10 mouse cellular contexts compared by ENCODE assay signal in the genomic region with DNA sequence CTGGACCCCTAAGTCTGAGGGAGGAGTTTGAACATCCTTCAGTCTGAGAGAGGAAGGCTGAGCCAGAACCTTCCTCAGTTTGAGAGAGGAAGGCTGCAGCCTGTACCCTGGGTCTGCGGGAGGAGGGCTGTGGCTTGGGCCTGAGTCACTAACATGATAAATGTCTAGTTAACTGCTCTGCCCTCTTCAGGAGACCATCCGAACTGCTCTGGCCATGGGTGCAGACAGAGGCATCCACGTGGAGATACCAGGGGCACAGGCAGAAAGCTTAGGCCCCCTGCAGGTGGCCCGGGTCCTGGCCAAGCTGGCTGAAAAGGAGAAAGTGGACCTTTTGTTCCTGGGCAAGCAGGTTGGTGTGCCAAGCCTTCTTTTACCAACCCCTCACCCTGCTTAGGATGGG. TPM values are rescaled to one million over a fixed set of nuclear protein-coding genes. Genes with fewer than 3 reads are reported as not detected.
DNase-seq lines count a peak whose midpoint lies in the region; ATAC-seq and TF ChIP-seq lines count a peak whose summit lies in the region.
"Had no signal": no experiment of that assay in that cellular context is flagged by ENCODE, and none has a peak within 500 bp of the region (broad histone marks: within the 10 kb centered on the region; RNA-seq: fewer than 3 reads in every experiment).

No protein-coding gene starts in this region.

- peaks cover 14% of the 10 kb centered on the region for H3K36me3 ChIP-seq in stomach, postnatal 0 days (ENCODE audit: control insufficient read depth, insufficient read depth, low read length)
- H3K36me3 ChIP-seq in neural tube, embryonic 15.5 days, result peaks cover 62% of the 10 kb centered on the region

- intact Hi-C loops in heart, postnatal 25 days (cut with DNase I), result no loop called here

- WGBS in stomach, postnatal 0 days, result 41% methylated on average over 4 of the region's 4 CpGs
- 47% methylated on average over 4 of the region's 4 CpGs for WGBS in neural tube, embryonic 15.5 days

- no peaks in the 10 kb centered on the region for H3K27me3 ChIP-seq in stomach, postnatal 0 days (ENCODE audit: control insufficient read depth, insufficient read depth, low read length)
- no peaks in the 10 kb centered on the region for H3K27me3 ChIP-seq in neural tube, embryonic 15.5 days (replicated peaks)

- no peaks in the 10 kb centered on the region for H3K9me3 ChIP-seq in stomach, postnatal 0 days (ENCODE audit: control insufficient read depth, low read length)
- H3K9me3 ChIP-seq in neural tube, embryonic 15.5 days (replicated peaks), result no peaks in the 10 kb centered on the region

- peak; percentile 58 for DNase-seq in adrenal gland, postnatal 10 days
- no peak for DNase-seq in adrenal gland, postnatal 4 days (ENCODE audit: low spot score in 2 of 2)
- peak; percentile 17 for DNase-seq in ovary, postnatal 36 days (ENCODE audit: low spot score)
- no peak for DNase-seq in ovary, adult 18-20 months (ENCODE audit: low spot score)
- peak; percentile 45 for DNase-seq in stomach, postnatal 0 days (ENCODE audit: low spot score)
- DNase-seq in heart, postnatal 25 days (ENCODE audit: low spot score), result no peak

- no peak for TF ChIP-seq EP300 in stomach, postnatal 0 days (optimal IDR thresholded peaks at IDR 0.05)

- peak; percentile 64 for TF ChIP-seq CTCF in stomach, postnatal 0 days (IDR thresholded peaks at IDR 0.05; ENCODE audit: low read depth)

- peak overlapping the region; percentile 71 for H3K27ac ChIP-seq in stomach, postnatal 0 days (replicated peaks)
- H3K27ac ChIP-seq in neural tube, embryonic 15.5 days (replicated peaks), result no peak overlapping the region

- no peak overlapping the region for H3K9ac ChIP-seq in stomach, postnatal 0 days (ENCODE audit: low read length)
- H3K9ac ChIP-seq in neural tube, embryonic 15.5 days (replicated peaks), result no peak overlapping the region

- no peaks in the 10 kb centered on the region for H3K4me1 ChIP-seq in stomach, postnatal 0 days (replicated peaks; ENCODE audit: control insufficient read depth, insufficient read depth)
- no peaks in the 10 kb centered on the region for H3K4me1 ChIP-seq in neural tube, embryonic 15.5 days

- no peak overlapping the region for H3K4me3 ChIP-seq in stomach, postnatal 0 days (ENCODE audit: low read depth, low read length)
- H3K4me3 ChIP-seq in neural tube, embryonic 15.5 days (replicated peaks), result no peak overlapping the region
- H3K4me3 ChIP-seq: erythroblast, embryonic 14.5 days had no signal

- ATAC-seq in granulocyte monocyte progenitor cell, adult 5-6 weeks (replicated peaks; ENCODE audit: poor library complexity, severe bottlenecking), result peak; percentile 86
- ATAC-seq in stomach, postnatal 0 days (ENCODE audit: low FRiP score, low TSS enrichment), result peak; percentile 35; the same call in 1 of the 2 replicates
- ATAC-seq in neural tube, embryonic 15.5 days (ENCODE audit: low FRiP score), result no peak

- H3K4me2 ChIP-seq in stomach, postnatal 0 days (replicated peaks; ENCODE audit: low read depth), result no peak overlapping the region
- H3K4me2 ChIP-seq in neural tube, embryonic 15.5 days, result no peak overlapping the region

RNA-seq across cellular contexts. Expression of gene Gm45233, which starts 8.7 kb away (rescaled TPM):
- 1 to 10 TPM in 1 of 2 experiments, under 1 TPM in 1; 0.69 to 1.1 TPM for total RNA-seq in adrenal gland, postnatal 10 days (2021)
- total RNA-seq in adrenal gland, postnatal 4 days (2021), result 1 to 10 TPM; 2.1 to 2.7 TPM
- 0.43 TPM in 1 of 2 replicates, not detected in the other for total RNA-seq in granulocyte monocyte progenitor cell, adult 5-6 weeks (2014; fragmentation: Nextera tagmentation)
- 5.7 TPM in 1 of 2 replicates, not detected in the other for total RNA-seq in granulocyte monocyte progenitor cell, adult 5-6 weeks (2017)
- 0.34 and 0.46 TPM in 2 replicates for polyA plus RNA-seq in stomach, postnatal 0 days (2015; fragmentation: Nextera tagmentation; extraction: Ambion mirVana)
- under 1 TPM; 0.39 to 0.61 TPM for total RNA-seq in heart, postnatal 25 days (2021)
- polyA plus RNA-seq in neural tube, embryonic 15.5 days (2015; fragmentation: Nextera tagmentation; extraction: Ambion mirVana), result 0.22 and 0.57 TPM in 2 replicates
- polyA plus RNA-seq: erythroblast, embryonic 14.5 days; large intestine, adult 2 months had no signal

RNA-seq across cellular contexts. Expression of gene Etfb, which starts 8.7 kb away (rescaled TPM):
- 1,000 to 10,000 TPM; 1,536 to 1,703 TPM for total RNA-seq in adrenal gland, postnatal 10 days (2021)
- 100 to 1,000 TPM; 378 to 458 TPM for total RNA-seq in adrenal gland, postnatal 4 days (2021)
- total RNA-seq in granulocyte monocyte progenitor cell, adult 5-6 weeks (2014; fragmentation: Nextera tagmentation), result 485 and 520 TPM in 2 replicates
- total RNA-seq in granulocyte monocyte progenitor cell, adult 5-6 weeks (2017), result 676 and 828 TPM in 2 replicates
- 513 and 521 TPM in 2 replicates for polyA plus RNA-seq in stomach, postnatal 0 days (2015; fragmentation: Nextera tagmentation; extraction: Ambion mirVana)
- 1,000 to 10,000 TPM; 1,293 to 1,340 TPM for total RNA-seq in heart, postnatal 25 days (2021)
- polyA plus RNA-seq in neural tube, embryonic 15.5 days (2015; fragmentation: Nextera tagmentation; extraction: Ambion mirVana), result 129 and 182 TPM in 2 replicates

RNA-seq across cellular contexts. Expression of gene Vsig10l, which starts 10.3 kb away (rescaled TPM):
- total RNA-seq in adrenal gland, postnatal 10 days (2021), result 1 to 10 TPM; 4.7 to 5.4 TPM
- 1 to 10 TPM; 7.0 to 7.2 TPM for total RNA-seq in adrenal gland, postnatal 4 days (2021)
- total RNA-seq in granulocyte monocyte progenitor cell, adult 5-6 weeks (2014; fragmentation: Nextera tagmentation), result 5.9 and 10.4 TPM in 2 replicates
- 4.3 and 4.4 TPM in 2 replicates for total RNA-seq in granulocyte monocyte progenitor cell, adult 5-6 weeks (2017)
- polyA plus RNA-seq in stomach, postnatal 0 days (2015; fragmentation: Nextera tagmentation; extraction: Ambion mirVana), result 36.1 and 40.5 TPM in 2 replicates
- total RNA-seq in heart, postnatal 25 days (2021), result 1 to 10 TPM in 1 of 2 experiments, under 1 TPM in 1; 0.81 to 1.8 TPM
- 16.4 and 21.2 TPM in 2 replicates for polyA plus RNA-seq in neural tube, embryonic 15.5 days (2015; fragmentation: Nextera tagmentation; extraction: Ambion mirVana)

RNA-seq across cellular contexts. Expression of gene Cldnd2, which starts 12.0 kb away (rescaled TPM):
- total RNA-seq in adrenal gland, postnatal 10 days (2021), result not detected
- not detected for total RNA-seq in adrenal gland, postnatal 4 days (2021)
- total RNA-seq in granulocyte monocyte progenitor cell, adult 5-6 weeks (2014; fragmentation: Nextera tagmentation), result 2.4 TPM in 1 of 2 replicates, not detected in the other
- 0.52 TPM in 1 of 2 replicates, not detected in the other for total RNA-seq in granulocyte monocyte progenitor cell, adult 5-6 weeks (2017)
- polyA plus RNA-seq in stomach, postnatal 0 days (2015; fragmentation: Nextera tagmentation; extraction: Ambion mirVana), result not detected in 2 replicates
- total RNA-seq in heart, postnatal 25 days (2021), result not detected
- polyA plus RNA-seq in neural tube, embryonic 15.5 days (2015; fragmentation: Nextera tagmentation; extraction: Ambion mirVana), result not detected in 2 replicates
- polyA plus RNA-seq: erythroblast, embryonic 14.5 days; large intestine, adult 2 months had no signal

RNA-seq across cellular contexts. Expression of gene Nkg7, which starts 15.7 kb away (rescaled TPM):
- total RNA-seq in adrenal gland, postnatal 10 days (2021), result 1 to 10 TPM; 1.3 to 2.1 TPM
- under 1 TPM in 1 of 2 experiments, not detected in 1; 0.68 TPM for total RNA-seq in adrenal gland, postnatal 4 days (2021)
- 772 and 862 TPM in 2 replicates for total RNA-seq in granulocyte monocyte progenitor cell, adult 5-6 weeks (2014; fragmentation: Nextera tagmentation)
- total RNA-seq in granulocyte monocyte progenitor cell, adult 5-6 weeks (2017), result 227 and 400 TPM in 2 replicates
- 0.62 and 0.79 TPM in 2 replicates for polyA plus RNA-seq in stomach, postnatal 0 days (2015; fragmentation: Nextera tagmentation; extraction: Ambion mirVana)
- not detected for total RNA-seq in heart, postnatal 25 days (2021)
- 34.6 TPM in 1 of 2 replicates, not detected in the other for polyA plus RNA-seq in neural tube, embryonic 15.5 days (2015; fragmentation: Nextera tagmentation; extraction: Ambion mirVana)
- polyA plus RNA-seq: erythroblast, embryonic 14.5 days had no signal

Comparison
In these comparisons a context has a peak if more than half of its experiments do, and no peak if none do; other contexts are left out.
1. DNase-seq: peak in adrenal gland, postnatal 10 days (single experiment), ovary, postnatal 36 days (single experiment) and stomach, postnatal 0 days (single experiment); none in adrenal gland, postnatal 4 days (0 of 2), ovary, adult 18-20 months (single experiment) and heart, postnatal 25 days (single experiment).